18 mouse cellular contexts compared by ENCODE assay signal in genomic region chr2:74696442-74697335, GRCm38 (mm10). TPM values are rescaled to one million over a fixed set of nuclear protein-coding genes. Genes with fewer than 3 reads are reported as not detected.
A peak's percentile ranks its signal among the peaks of the same experiment; 100 is the strongest.
DNase-seq lines count a peak whose midpoint lies in the region; ATAC-seq and TF ChIP-seq lines count a peak whose summit lies in the region.
"Had no signal": no experiment of that assay in that cellular context is flagged by ENCODE, and none has a peak within 500 bp of the region (broad histone marks: within the 10 kb centered on the region; RNA-seq: fewer than 3 reads in every experiment).

No protein-coding gene starts in this region.

- peak; percentile 57 for DNase-seq in hindbrain, embryonic 10.5 days (ENCODE audit: low spot score)
- DNase-seq in intestine, embryonic 14.5 days (ENCODE audit: low spot score) = peak; percentile 79
- DNase-seq in kidney, postnatal 0 days (ENCODE audit: low spot score) = no peak
- DNase-seq in neural tube, embryonic 10.5 days (ENCODE audit: extremely low spot score, low spot score) = peak; percentile 58
- DNase-seq in ovary, postnatal 36 days (ENCODE audit: low spot score) = no peak
- DNase-seq in frontal cortex, postnatal 14 days (ENCODE audit: low spot score in 2 of 2) = no peak
- DNase-seq: cerebellum, adult 8-10 months; liver; right cerebral cortex, postnatal 4 days had no signal

- no peak overlapping the region for H3K4me3 ChIP-seq in hindbrain, embryonic 10.5 days
- no peak overlapping the region for H3K4me3 ChIP-seq in hindbrain, embryonic 12.5 days
- H3K4me3 ChIP-seq in intestine, embryonic 14.5 days (ENCODE audit: low read depth, low read length) = peak overlapping the region; percentile 16
- peak overlapping the region; percentile 91 for H3K4me3 ChIP-seq in kidney, postnatal 0 days (replicated peaks; ENCODE audit: low read depth, low read length)

- H3K27me3 ChIP-seq in hindbrain, embryonic 10.5 days (ENCODE audit: insufficient read depth, poor library complexity, severe bottlenecking) = peaks cover 100% of the 10 kb centered on the region
- H3K27me3 ChIP-seq in hindbrain, embryonic 12.5 days = peaks cover 99% of the 10 kb centered on the region
- peaks cover 100% of the 10 kb centered on the region for H3K27me3 ChIP-seq in intestine, embryonic 14.5 days (replicated peaks; ENCODE audit: control insufficient read depth, insufficient read depth, low read length)
- no peaks in the 10 kb centered on the region for H3K27me3 ChIP-seq in kidney, postnatal 0 days (ENCODE audit: insufficient read depth, low read length)

- H3K4me2 ChIP-seq in hindbrain, embryonic 12.5 days (replicated peaks) = no peak overlapping the region
- H3K4me2 ChIP-seq in intestine, embryonic 14.5 days (ENCODE audit: low read length) = peak overlapping the region; percentile 51
- H3K4me2 ChIP-seq in kidney, postnatal 0 days (ENCODE audit: low read length) = peak overlapping the region; percentile 90

- no peak for TF ChIP-seq CTCF in kidney, postnatal 0 days (IDR thresholded peaks at IDR 0.05; ENCODE audit: low read depth)

- H3K27ac ChIP-seq in hindbrain, embryonic 10.5 days = no peak overlapping the region
- H3K27ac ChIP-seq in hindbrain, embryonic 12.5 days = no peak overlapping the region
- H3K27ac ChIP-seq in intestine, embryonic 14.5 days (ENCODE audit: low read depth) = peak overlapping the region; percentile 76; the same call in 1 of the 2 replicates
- H3K27ac ChIP-seq in kidney, postnatal 0 days = peak overlapping the region; percentile 98
- H3K27ac ChIP-seq: forebrain, embryonic 13.5 days; midbrain, embryonic 12.5 days; stomach, embryonic 15.5 days had no signal

- peaks cover 27% of the 10 kb centered on the region for H3K4me1 ChIP-seq in hindbrain, embryonic 10.5 days (replicated peaks)
- H3K4me1 ChIP-seq in hindbrain, embryonic 12.5 days = peaks cover 10% of the 10 kb centered on the region
- no peaks in the 10 kb centered on the region for H3K4me1 ChIP-seq in intestine, embryonic 14.5 days (replicated peaks; ENCODE audit: control insufficient read depth, insufficient read depth, low read length)
- peaks cover 20% of the 10 kb centered on the region for H3K4me1 ChIP-seq in kidney, postnatal 0 days (replicated peaks; ENCODE audit: insufficient read depth, low read length)

- ATAC-seq in hindbrain, embryonic 12.5 days (ENCODE audit: low FRiP score) = no peak
- ATAC-seq in intestine, embryonic 14.5 days (replicated peaks; ENCODE audit: low FRiP score, low TSS enrichment, low read depth) = no peak; the same call in 1 of the 2 replicates
- peak; percentile 12; the same call in 1 of the 2 replicates for ATAC-seq in kidney, postnatal 0 days (replicated peaks; ENCODE audit: low FRiP score, low read depth)
- ATAC-seq in activated CD4-positive, CD25-positive, alpha-beta regulatory T cell, adult 4 months = no peak

- no peaks in the 10 kb centered on the region for H3K36me3 ChIP-seq in hindbrain, embryonic 10.5 days
- H3K36me3 ChIP-seq in hindbrain, embryonic 12.5 days = no peaks in the 10 kb centered on the region
- no peaks in the 10 kb centered on the region for H3K36me3 ChIP-seq in intestine, embryonic 14.5 days (ENCODE audit: control insufficient read depth, insufficient read depth, low read length)
- H3K36me3 ChIP-seq in kidney, postnatal 0 days (ENCODE audit: insufficient read depth, low read length) = 0 out of 2 replicates have a peak, but pooled peaks cover 5% of the 10 kb centered on the region
- H3K36me3 ChIP-seq: midbrain, embryonic 12.5 days; stomach, embryonic 15.5 days had no signal

- H3K9me3 ChIP-seq in hindbrain, embryonic 10.5 days = no peaks in the 10 kb centered on the region
- H3K9me3 ChIP-seq in hindbrain, embryonic 12.5 days (replicated peaks) = no peaks in the 10 kb centered on the region
- no peaks in the 10 kb centered on the region for H3K9me3 ChIP-seq in intestine, embryonic 14.5 days (ENCODE audit: control insufficient read depth, low read length)
- no peaks in the 10 kb centered on the region for H3K9me3 ChIP-seq in kidney, postnatal 0 days (replicated peaks; ENCODE audit: low read length)
- H3K9me3 ChIP-seq: forebrain, embryonic 13.5 days; midbrain, embryonic 12.5 days; stomach, embryonic 15.5 days had no signal

- WGBS in hindbrain, embryonic 10.5 days = under 1% methylated on average over 34 of the region's 34 CpGs
- under 1% methylated on average over 34 of the region's 34 CpGs for WGBS in hindbrain, embryonic 12.5 days
- 5% methylated on average over 34 of the region's 34 CpGs for WGBS in intestine, embryonic 14.5 days
- 21% methylated on average over 34 of the region's 34 CpGs for WGBS in kidney, postnatal 0 days

- H3K9ac ChIP-seq in hindbrain, embryonic 12.5 days = no peak overlapping the region
- peak overlapping the region; percentile 22; the same call in 1 of the 2 replicates for H3K9ac ChIP-seq in intestine, embryonic 14.5 days (ENCODE audit: low read length)
- peak overlapping the region; percentile 100 for H3K9ac ChIP-seq in kidney, postnatal 0 days (ENCODE audit: low read depth, low read length)
- H3K9ac ChIP-seq: forebrain, embryonic 13.5 days; midbrain, embryonic 12.5 days; stomach, embryonic 15.5 days had no signal

RNA-seq across cellular contexts. Expression of gene Hoxd9, which starts 0.8 kb away (rescaled TPM):
- not detected in 2 replicates for polyA plus RNA-seq in hindbrain, embryonic 10.5 days (2016; fragmentation: Nextera tagmentation; extraction: Ambion mirVana)
- polyA plus RNA-seq in hindbrain, embryonic 12.5 days (2016; fragmentation: Nextera tagmentation; extraction: Ambion mirVana) = 0.10 TPM in 1 of 2 replicates, not detected in the other
- 3.9 and 6.8 TPM in 2 replicates for polyA plus RNA-seq in intestine, embryonic 14.5 days (2014; fragmentation: Nextera tagmentation; extraction: Ambion mirVana)
- 57.8 and 67.0 TPM in 2 replicates for polyA plus RNA-seq in kidney, postnatal 0 days (2015; fragmentation: Nextera tagmentation; extraction: Ambion mirVana)
- not detected for polyA plus RNA-seq in activated CD4-positive, CD25-positive, alpha-beta regulatory T cell, adult 4 months (2017; shearing (Covaris generic))
- polyA plus RNA-seq: forebrain, embryonic 13.5 days; hindbrain, embryonic 16.5 days; midbrain, embryonic 12.5 days had no signal

RNA-seq across cellular contexts. Expression of gene Hoxd10, which starts 5.0 kb away (rescaled TPM):
- not detected in 2 replicates for polyA plus RNA-seq in hindbrain, embryonic 10.5 days (2016; fragmentation: Nextera tagmentation; extraction: Ambion mirVana)
- polyA plus RNA-seq in hindbrain, embryonic 12.5 days (2016; fragmentation: Nextera tagmentation; extraction: Ambion mirVana) = not detected in 2 replicates
- 7.8 and 13.7 TPM in 2 replicates for polyA plus RNA-seq in intestine, embryonic 14.5 days (2014; fragmentation: Nextera tagmentation; extraction: Ambion mirVana)
- polyA plus RNA-seq in kidney, postnatal 0 days (2015; fragmentation: Nextera tagmentation; extraction: Ambion mirVana) = 44.6 and 45.5 TPM in 2 replicates
- polyA plus RNA-seq in activated CD4-positive, CD25-positive, alpha-beta regulatory T cell, adult 4 months (2017; shearing (Covaris generic)) = not detected
- polyA plus RNA-seq: embryonic facial prominence, embryonic 11.5 days; forebrain, embryonic 13.5 days; heart, postnatal 0 days; hindbrain, embryonic 16.5 days; midbrain, embryonic 12.5 days had no signal

RNA-seq across cellular contexts. Expression of gene Hoxd8, which starts 7.7 kb away (rescaled TPM):
- polyA plus RNA-seq in hindbrain, embryonic 10.5 days (2016; fragmentation: Nextera tagmentation; extraction: Ambion mirVana) = not detected in 2 replicates
- polyA plus RNA-seq in hindbrain, embryonic 12.5 days (2016; fragmentation: Nextera tagmentation; extraction: Ambion mirVana) = 0.14 and 0.46 TPM in 2 replicates
- polyA plus RNA-seq in intestine, embryonic 14.5 days (2014; fragmentation: Nextera tagmentation; extraction: Ambion mirVana) = 6.1 and 8.4 TPM in 2 replicates
- polyA plus RNA-seq in kidney, postnatal 0 days (2015; fragmentation: Nextera tagmentation; extraction: Ambion mirVana) = 73.4 and 76.7 TPM in 2 replicates
- not detected for polyA plus RNA-seq in activated CD4-positive, CD25-positive, alpha-beta regulatory T cell, adult 4 months (2017; shearing (Covaris generic))
- polyA plus RNA-seq: forebrain, embryonic 13.5 days had no signal

RNA-seq across cellular contexts. Expression of gene Hoxd3, which starts 15.0 kb away (rescaled TPM):
- 15.5 and 55.9 TPM in 2 replicates for polyA plus RNA-seq in hindbrain, embryonic 10.5 days (2016; fragmentation: Nextera tagmentation; extraction: Ambion mirVana)
- polyA plus RNA-seq in hindbrain, embryonic 12.5 days (2016; fragmentation: Nextera tagmentation; extraction: Ambion mirVana) = 69.6 and 83.5 TPM in 2 replicates
- 27.6 and 27.8 TPM in 2 replicates for polyA plus RNA-seq in intestine, embryonic 14.5 days (2014; fragmentation: Nextera tagmentation; extraction: Ambion mirVana)
- 7.9 and 8.0 TPM in 2 replicates for polyA plus RNA-seq in kidney, postnatal 0 days (2015; fragmentation: Nextera tagmentation; extraction: Ambion mirVana)
- polyA plus RNA-seq in activated CD4-positive, CD25-positive, alpha-beta regulatory T cell, adult 4 months (2017; shearing (Covaris generic)) = not detected
- polyA plus RNA-seq: forebrain, embryonic 13.5 days; lung, postnatal 0 days; midbrain, embryonic 12.5 days had no signal

RNA-seq across cellular contexts. Expression of gene Hoxd4, which starts 15.0 kb away (rescaled TPM):
- polyA plus RNA-seq in hindbrain, embryonic 10.5 days (2016; fragmentation: Nextera tagmentation; extraction: Ambion mirVana) = 0.14 and 2.6 TPM in 2 replicates
- 3.6 and 4.6 TPM in 2 replicates for polyA plus RNA-seq in hindbrain, embryonic 12.5 days (2016; fragmentation: Nextera tagmentation; extraction: Ambion mirVana)
- polyA plus RNA-seq in intestine, embryonic 14.5 days (2014; fragmentation: Nextera tagmentation; extraction: Ambion mirVana) = 1.6 and 2.9 TPM in 2 replicates
- polyA plus RNA-seq in kidney, postnatal 0 days (2015; fragmentation: Nextera tagmentation; extraction: Ambion mirVana) = 3.3 and 4.4 TPM in 2 replicates
- not detected for polyA plus RNA-seq in activated CD4-positive, CD25-positive, alpha-beta regulatory T cell, adult 4 months (2017; shearing (Covaris generic))
- polyA plus RNA-seq: forebrain, embryonic 13.5 days; lung, postnatal 0 days; midbrain, embryonic 12.5 days had no signal

Comparison
In these comparisons a context has a peak if more than half of its experiments do, and no peak if none do; other contexts are left out.
1. DNase-seq: peak in hindbrain, embryonic 10.5 days (single experiment), intestine, embryonic 14.5 days (single experiment) and neural tube, embryonic 10.5 days (single experiment); none in kidney, postnatal 0 days (single experiment), ovary, postnatal 36 days (single experiment) and frontal cortex, postnatal 14 days (0 of 2).
2. H3K27ac ChIP-seq: peak in intestine, embryonic 14.5 days (single experiment) and kidney, postnatal 0 days (single experiment); none in hindbrain, embryonic 10.5 days (single experiment) and hindbrain, embryonic 12.5 days (single experiment).
3. H3K4me3 ChIP-seq: peak in intestine, embryonic 14.5 days (single experiment) and kidney, postnatal 0 days (single experiment); none in hindbrain, embryonic 10.5 days (single experiment) and hindbrain, embryonic 12.5 days (single experiment).